Mouse (Mus musculus) megakaryocyte, embryonic 14.5 days (primary cell): ENCODE data around the gene Epm2aip1. TPM values are rescaled to one million over a fixed set of nuclear protein-coding genes. Genes with fewer than 3 reads are reported as not detected.
A peak's percentile ranks its signal among the peaks of the same experiment; 100 is the strongest.

Experiments
- H3K27me3 ChIP-seq: replicated peaks from 2 replicates; pipeline ENCODE3; 2012; ENCODE audit warnings: inconsistent platforms
- H3K36me3 ChIP-seq: replicated peaks from 2 replicates; pipeline ENCODE3; 2012; ENCODE audit warnings: low read length, inconsistent platforms, mixed read lengths
- H3K4me1 ChIP-seq: 2 replicates; pipeline ENCODE4 v1.6.1; 2012; ENCODE audit warnings: inconsistent platforms
- H3K4me3 ChIP-seq: replicated peaks from 2 replicates; pipeline ENCODE3; 2012; ENCODE audit warnings: moderate library complexity, mild to moderate bottlenecking, inconsistent platforms
- H3K9me3 ChIP-seq: 2 replicates; pipeline ENCODE4 v1.6.1; 2012; ENCODE audit warnings: inconsistent platforms
- FLI1 ChIP-seq: IDR thresholded peaks from 2 replicates; pipeline ENCODE4 v1.6.1; 2012; ENCODE audit warnings: low read length, inconsistent platforms, mixed read lengths
- GATA1 ChIP-seq: IDR thresholded peaks from 3 replicates; pipeline ENCODE4 v1.6.1; 2012; ENCODE audit warnings: mixed read lengths, low read length, inconsistent platforms, borderline replicate concordance
- polyA plus RNA-seq: library from polyadenylated mRNA; stranded (reverse); fragments of >175 nt; gene quantifications from 2 replicates; pipeline ENCODE4 v1.2.3, GENCODE M21; 2012; ENCODE audit warnings: low replicate concordance; ENCODE audit not compliant: insufficient read depth

The Epm2aip1 gene
- polyA plus RNA-seq, result 0.41 TPM in 1 of 2 replicates, not detected in the other

- H3K4me3 ChIP-seq, result peak within 1 kb of the TSS; percentile 100
- peaks cover 61% of the 10 kb centered on the region for H3K4me1 ChIP-seq
- peaks cover 50% of the 10 kb centered on the region for H3K36me3 ChIP-seq
- H3K27me3 ChIP-seq, result no peaks in the 10 kb centered on the region
- no peak; the same call in 2 of the 3 replicates for TF ChIP-seq GATA1
- 0 out of 2 replicates have a peak, but pooled peaks have one; percentile 19 for TF ChIP-seq FLI1
- no peaks in the 10 kb centered on the region for H3K9me3 ChIP-seq
These were observed at the start of gene Epm2aip1, which contains the start of gene Mlh1 for GRCm38 (mm10) chr9:111271434-111272160. Epm2aip1 (plus strand) TSS chr9:111271929. Mlh1 (minus strand) TSS chr9:111271791.

- H3K36me3 ChIP-seq, result peaks cover 100% of the 10 kb centered on the region
- TF ChIP-seq GATA1 (no peak), FLI1 (no peak)
These were observed 48.3 kb upstream of the Epm2aip1 start for GRCm38 (mm10) chr9:111223406-111223805.

GRCm38 (mm10) chr9:111228446-111228845 lies 43.3 kb upstream of the Epm2aip1 start:
- TF ChIP-seq GATA1 (no peak), FLI1 (no peak)
- Histone ChIP-seq H3K36me3 (peaks cover 100% of the 10 kb centered on the region), H3K4me1 (peaks cover 27% of the 10 kb centered on the region), H3K4me3 (no peak overlapping the region), H3K27me3 (no peaks in the 10 kb centered on the region), H3K9me3 (no peaks in the 10 kb centered on the region)

More at GRCm38 (mm10) chr9:111223406-111223805, 48.3 kb upstream of the Epm2aip1 start:
- Histone ChIP-seq H3K4me3 (no peak overlapping the region), H3K4me1 (peaks cover 30% of the 10 kb centered on the region), H3K9me3 (no peaks in the 10 kb centered on the region), H3K27me3 (no peaks in the 10 kb centered on the region)

DNA sequence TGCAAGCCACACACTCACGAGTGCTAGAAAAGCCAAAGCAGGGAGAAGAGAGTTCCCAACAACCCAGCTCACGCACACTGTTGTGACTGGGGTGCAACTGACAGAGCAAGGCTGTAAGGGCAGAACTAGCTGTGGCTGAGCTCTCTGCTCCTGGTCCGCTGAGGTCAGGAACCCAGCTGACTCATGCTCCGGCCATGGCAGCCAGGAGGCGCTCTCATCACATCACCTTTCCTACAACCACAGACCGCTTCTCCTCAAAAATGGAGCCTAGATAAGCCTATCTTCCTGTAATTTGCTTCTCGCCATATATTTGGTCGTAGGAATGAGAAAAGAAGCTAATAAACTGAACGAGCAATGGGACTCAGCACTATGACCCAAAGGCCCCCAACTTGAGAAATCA lies 37.0 kb upstream of the Epm2aip1 start:
- H3K9me3 ChIP-seq, result no peaks in the 10 kb centered on the region
- H3K4me1 ChIP-seq, result peaks cover 3% of the 10 kb centered on the region; the same call in 1 of the 2 replicates
- H3K4me3 ChIP-seq, result no peak overlapping the region
- peaks cover 99% of the 10 kb centered on the region for H3K36me3 ChIP-seq
- TF ChIP-seq FLI1 (no peak), GATA1 (no peak)
- H3K27me3 ChIP-seq, result no peaks in the 10 kb centered on the region

DNA sequence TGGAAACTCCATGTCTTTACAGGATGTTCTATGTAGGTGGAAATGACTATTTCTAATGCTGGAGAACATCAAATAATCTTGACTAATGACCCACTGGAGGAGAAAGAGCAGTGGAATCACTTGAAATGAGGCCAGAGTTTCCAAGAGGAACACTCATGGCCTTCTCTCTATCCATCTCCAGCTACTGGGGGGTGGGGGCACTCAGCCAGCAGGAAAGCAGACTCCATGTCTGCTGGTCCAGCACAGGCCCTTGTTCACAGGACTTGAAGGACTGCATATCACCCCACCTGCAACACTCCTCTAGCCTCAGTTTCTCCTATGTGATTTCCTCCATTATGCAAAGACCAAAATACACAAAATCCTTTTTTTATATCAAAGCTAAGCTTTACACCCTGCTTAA lies 34.0 kb upstream of the Epm2aip1 start:
- H3K9me3 ChIP-seq, result no peaks in the 10 kb centered on the region
- no peak overlapping the region for H3K4me3 ChIP-seq
- no peaks in the 10 kb centered on the region for H3K27me3 ChIP-seq
- peaks cover 3% of the 10 kb centered on the region; the same call in 1 of the 2 replicates for H3K4me1 ChIP-seq
- TF ChIP-seq FLI1 (no peak), GATA1 (no peak)
- H3K36me3 ChIP-seq, result peaks cover 96% of the 10 kb centered on the region

DNA sequence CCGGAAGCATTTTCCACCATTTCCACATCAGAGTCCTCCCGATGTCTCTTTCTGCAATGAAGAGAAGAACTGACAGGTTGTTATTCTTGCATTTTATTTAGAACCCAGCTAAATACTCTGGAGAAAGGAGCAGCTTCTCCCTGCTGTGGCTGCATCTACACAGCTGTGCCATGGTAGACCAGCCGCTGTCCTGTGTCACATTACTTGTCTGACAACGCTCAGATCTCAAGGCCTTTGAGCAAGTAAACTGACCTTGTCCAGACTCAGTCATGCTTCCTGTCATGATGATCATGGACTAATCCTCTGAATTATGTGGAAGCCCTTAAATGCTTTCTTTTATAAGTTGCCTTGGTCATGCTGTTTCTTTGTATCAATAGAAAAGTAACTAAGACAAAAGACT lies 31.9 kb upstream of the Epm2aip1 start:
- no peak overlapping the region for H3K4me3 ChIP-seq
- TF ChIP-seq FLI1 (no peak), GATA1 (no peak)
- peaks cover 3% of the 10 kb centered on the region; the same call in 1 of the 2 replicates for H3K4me1 ChIP-seq
- peaks cover 94% of the 10 kb centered on the region for H3K36me3 ChIP-seq
- no peaks in the 10 kb centered on the region for H3K9me3 ChIP-seq
- H3K27me3 ChIP-seq, result no peaks in the 10 kb centered on the region

- Histone ChIP-seq H3K36me3 (peaks cover 91% of the 10 kb centered on the region), H3K4me1 (peaks cover 6% of the 10 kb centered on the region), H3K4me3 (no peak overlapping the region), H3K9me3 (no peaks in the 10 kb centered on the region), H3K27me3 (no peaks in the 10 kb centered on the region)
- TF ChIP-seq GATA1, result no peak
- TF ChIP-seq FLI1, result no peak
These were observed 28.3 kb upstream of the Epm2aip1 start for GRCm38 (mm10) chr9:111243384-111243783.

DNA sequence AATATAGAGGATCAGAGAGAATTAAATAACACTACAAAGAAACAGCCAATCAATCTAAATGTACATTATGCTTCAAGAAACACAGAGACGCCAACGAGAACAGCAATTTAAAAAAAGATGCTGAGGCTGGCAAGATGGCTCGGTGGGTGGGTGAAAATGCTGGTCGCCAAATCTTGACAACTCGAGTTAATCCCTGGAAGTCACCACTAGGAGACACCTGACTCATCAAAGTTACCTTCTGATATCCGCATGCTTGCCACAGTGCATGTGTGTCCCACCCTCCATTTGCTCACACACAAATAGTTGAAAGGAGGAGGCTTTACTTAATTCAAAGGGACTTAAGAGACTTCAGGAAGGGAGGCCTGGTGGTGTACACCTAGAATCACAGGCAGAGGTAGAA lies 26.2 kb upstream of the Epm2aip1 start:
- Histone ChIP-seq H3K4me1 (peaks cover 6% of the 10 kb centered on the region), H3K9me3 (no peaks in the 10 kb centered on the region)
- no peak for TF ChIP-seq GATA1
- no peak for TF ChIP-seq FLI1

DNA sequence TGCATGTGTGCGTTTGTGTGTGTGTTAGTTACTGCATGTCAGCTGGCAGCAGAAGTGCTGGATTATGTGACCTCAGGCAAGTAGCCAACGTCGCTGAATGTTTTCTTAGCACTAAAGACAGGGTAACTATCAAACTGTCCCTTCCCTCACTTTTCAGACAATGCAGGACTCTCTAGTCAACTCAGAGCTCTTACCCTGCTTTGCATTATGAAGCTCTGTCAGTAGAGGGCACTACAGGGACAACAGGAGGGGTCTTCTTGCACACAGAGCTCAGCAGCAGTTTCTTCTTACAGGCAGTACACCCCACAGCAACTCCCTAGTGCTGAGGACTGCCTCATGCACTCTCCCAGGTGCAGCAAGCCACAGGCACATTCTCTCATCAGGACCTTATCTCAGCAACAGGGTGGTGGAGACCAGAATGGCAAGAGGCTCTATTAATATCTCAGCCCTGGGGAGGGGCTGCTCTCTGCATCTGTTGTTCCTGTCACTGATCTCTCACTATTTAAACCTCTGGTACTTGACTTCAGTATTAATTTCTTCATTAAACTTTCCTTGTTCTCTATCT lies 24.0 kb upstream of the Epm2aip1 start:
- Histone ChIP-seq H3K36me3 (peaks cover 94% of the 10 kb centered on the region), H3K27me3 (no peaks in the 10 kb centered on the region), H3K4me1 (peaks cover 6% of the 10 kb centered on the region), H3K9me3 (peaks cover 6% of the 10 kb centered on the region), H3K4me3 (no peak overlapping the region)
- TF ChIP-seq GATA1 (no peak), FLI1 (no peak)

More for the DNA sequence above, 26.2 kb upstream of the Epm2aip1 start:
- H3K27me3 ChIP-seq, result no peaks in the 10 kb centered on the region
- no peak overlapping the region for H3K4me3 ChIP-seq
- peaks cover 91% of the 10 kb centered on the region for H3K36me3 ChIP-seq
